8 mouse cellular contexts compared by ENCODE assay signal in genomic region chr13:47272928-47273327, GRCm38 (mm10).
DNase-seq lines count a peak whose midpoint lies in the region; ATAC-seq and TF ChIP-seq lines count a peak whose summit lies in the region.

No protein-coding gene starts in this region.

- ATAC-seq in heart, postnatal 0 days (ENCODE audit: insufficient read depth, low read depth): no peak
- ATAC-seq in forebrain, postnatal 0 days: no peak
- ATAC-seq in liver, embryonic 14.5 days (ENCODE audit: insufficient read depth): no peak
- no peak for ATAC-seq in neural tube, embryonic 14.5 days (ENCODE audit: low read depth)
- no peak for ATAC-seq in erythroblast, adult 5-6 weeks (replicated peaks; ENCODE audit: low FRiP score, poor library complexity, severe bottlenecking)

- peaks cover 18% of the 10 kb centered on the region for H3K4me1 ChIP-seq in heart, postnatal 0 days (ENCODE audit: control insufficient read depth, insufficient read depth)
- H3K4me1 ChIP-seq in forebrain, postnatal 0 days (ENCODE audit: insufficient read depth): peaks cover 9% of the 10 kb centered on the region
- peaks cover 0 to 7% of the 10 kb centered on the region in 2 experiments; a peak in 1 of 4 replicates for H3K4me1 ChIP-seq in liver, embryonic 14.5 days (replicated peaks; ENCODE audit: control insufficient read depth in 2 of 2, insufficient read depth in 2 of 2, low read length in 1 of 2)
- peaks cover 12% of the 10 kb centered on the region; the same call in 1 of the 2 replicates for H3K4me1 ChIP-seq in neural tube, embryonic 14.5 days (ENCODE audit: control insufficient read depth, insufficient read depth, low read length)

- H3K9me3 ChIP-seq in heart, postnatal 0 days (replicated peaks; ENCODE audit: control insufficient read depth, low read length): no peaks in the 10 kb centered on the region
- no peaks in the 10 kb centered on the region for H3K9me3 ChIP-seq in forebrain, postnatal 0 days (ENCODE audit: low read length)
- no peaks in the 10 kb centered on the region for H3K9me3 ChIP-seq in liver, embryonic 14.5 days (ENCODE audit: control insufficient read depth, low read length)
- H3K9me3 ChIP-seq in neural tube, embryonic 14.5 days (ENCODE audit: control insufficient read depth, low read length): no peaks in the 10 kb centered on the region

- H3K4me2 ChIP-seq in heart, postnatal 0 days (ENCODE audit: low read depth, low read length): peak overlapping the region; percentile 50
- peak overlapping the region; percentile 31 for H3K4me2 ChIP-seq in forebrain, postnatal 0 days (ENCODE audit: low read depth)
- H3K4me2 ChIP-seq in liver, embryonic 14.5 days (ENCODE audit: low read depth): peak overlapping the region; percentile 23; the same call in 1 of the 2 replicates
- H3K4me2 ChIP-seq in neural tube, embryonic 14.5 days (ENCODE audit: low read depth, low read length): peak overlapping the region; percentile 29; the same call in 1 of the 2 replicates

- TF ChIP-seq CTCF in heart, postnatal 0 days (IDR thresholded peaks at IDR 0.05; ENCODE audit: low read depth): no peak
- no peak for TF ChIP-seq CTCF in forebrain, postnatal 0 days (IDR thresholded peaks at IDR 0.05; ENCODE audit: low read depth)
- no peak for TF ChIP-seq CTCF in liver, embryonic 14.5 days (IDR thresholded peaks at IDR 0.05; ENCODE audit: low read depth)

- H3K27ac ChIP-seq in heart, postnatal 0 days (ENCODE audit: low read depth): no peak overlapping the region
- no peak overlapping the region for H3K27ac ChIP-seq in forebrain, postnatal 0 days (ENCODE audit: low read depth, low read length)
- H3K27ac ChIP-seq in liver, embryonic 14.5 days: no peak overlapping the region
- H3K27ac ChIP-seq in neural tube, embryonic 14.5 days (ENCODE audit: low read depth, low read length): no peak overlapping the region

- no peaks in the 10 kb centered on the region for H3K27me3 ChIP-seq in heart, postnatal 0 days (ENCODE audit: control insufficient read depth, insufficient read depth, low read length)
- no peaks in the 10 kb centered on the region for H3K27me3 ChIP-seq in forebrain, postnatal 0 days (ENCODE audit: insufficient read depth, low read length)
- no peaks in the 10 kb centered on the region for H3K27me3 ChIP-seq in liver, embryonic 14.5 days (ENCODE audit: control insufficient read depth, insufficient read depth, low read length)
- no peaks in the 10 kb centered on the region for H3K27me3 ChIP-seq in neural tube, embryonic 14.5 days (ENCODE audit: control insufficient read depth, insufficient read depth, low read length)

- no peak for DNase-seq in heart, postnatal 0 days (ENCODE audit: low spot score)
- DNase-seq in heart, postnatal 14 days: no peak
- DNase-seq in forebrain, postnatal 0 days: no peak
- no peak for DNase-seq in liver, embryonic 14.5 days (ENCODE audit: low read depth in 3 of 3, low spot score in 3 of 3)
- DNase-seq in spleen, postnatal 14 days (ENCODE audit: low spot score in 2 of 2): no peak
- no peak for DNase-seq in left cerebral cortex, adult 9 months (ENCODE audit: low spot score in 2 of 2)

- no peaks in the 10 kb centered on the region for H3K36me3 ChIP-seq in heart, postnatal 0 days (replicated peaks; ENCODE audit: control insufficient read depth, insufficient read depth, low read length)
- no peaks in the 10 kb centered on the region for H3K36me3 ChIP-seq in forebrain, postnatal 0 days (ENCODE audit: insufficient read depth)
- H3K36me3 ChIP-seq in liver, embryonic 14.5 days (replicated peaks; ENCODE audit: control insufficient read depth, insufficient read depth, low read depth): no peaks in the 10 kb centered on the region
- no peaks in the 10 kb centered on the region for H3K36me3 ChIP-seq in neural tube, embryonic 14.5 days (ENCODE audit: control insufficient read depth, insufficient read depth, low read length)

- no peak overlapping the region; the same call in 1 of the 2 replicates for H3K9ac ChIP-seq in heart, postnatal 0 days (replicated peaks; ENCODE audit: low read depth, low read length)
- no peak overlapping the region for H3K9ac ChIP-seq in forebrain, postnatal 0 days
- no peak overlapping the region for H3K9ac ChIP-seq in liver, embryonic 14.5 days (replicated peaks)
- no peak overlapping the region for H3K9ac ChIP-seq in neural tube, embryonic 14.5 days (replicated peaks; ENCODE audit: low read depth, low read length)

- H3K4me3 ChIP-seq in heart, postnatal 0 days (ENCODE audit: low read depth, low read length): peak overlapping the region; percentile 6; the same call in 1 of the 2 replicates
- H3K4me3 ChIP-seq in forebrain, postnatal 0 days (ENCODE audit: low read depth, low read length): no peak overlapping the region
- H3K4me3 ChIP-seq in liver, embryonic 14.5 days (ENCODE audit: insufficient read depth in 1 of 2, low read depth in 2 of 2, low read length in 2 of 2): no peak overlapping the region
- no peak overlapping the region for H3K4me3 ChIP-seq in neural tube, embryonic 14.5 days (ENCODE audit: low read depth, low read length)

- TF ChIP-seq EP300 in heart, postnatal 0 days (IDR thresholded peaks at IDR 0.05; ENCODE audit: low read depth): no peak
- no peak for TF ChIP-seq EP300 in liver, embryonic 14.5 days (IDR thresholded peaks at IDR 0.05; ENCODE audit: low read depth)

- 30% methylated on average over 8 of the region's 8 CpGs for WGBS in heart, postnatal 0 days
- WGBS in forebrain, postnatal 0 days: 18% methylated on average over 8 of the region's 8 CpGs
- 13% methylated on average over 8 of the region's 8 CpGs for WGBS in liver, embryonic 14.5 days (ENCODE audit: insufficient replicate concordance)
- 6% methylated on average over 8 of the region's 8 CpGs for WGBS in neural tube, embryonic 14.5 days

- intact Hi-C loops in heart, postnatal 14 days (cut with DNase I): no loop called here
